Mouse (Mus musculus): ENCODE data around the gene Tmem30a.

Tmem30a gene

DNA sequence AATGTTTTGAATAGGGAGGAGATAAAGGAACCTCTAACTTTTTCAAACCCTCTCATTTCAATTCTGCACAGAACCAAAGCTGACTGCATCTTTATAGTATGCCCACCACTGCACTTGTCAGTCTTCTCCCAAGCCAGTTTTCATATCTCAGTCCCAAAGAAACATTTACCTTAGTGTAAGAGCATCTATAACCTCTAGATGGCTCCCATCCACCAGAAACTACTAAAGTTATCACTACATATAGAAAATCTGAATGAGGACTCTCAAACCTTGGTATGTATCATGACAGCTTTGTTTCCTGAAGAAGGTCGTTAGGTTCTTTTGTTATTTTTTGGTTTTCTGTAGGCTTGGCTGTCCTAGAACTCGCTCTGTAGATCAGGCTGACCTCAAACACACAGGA is 14.0 kb downstream of the Tmem30a start:
- H3K9me3 ChIP-seq (ENCODE audit: low read length), result no peaks in the 10 kb centered on the region
- H3K36me3 ChIP-seq (ENCODE audit: insufficient read depth, low read length), result 0 out of 2 replicates have a peak, but pooled peaks cover 3% of the 10 kb centered on the region
- no peak for TF ChIP-seq POU5F1 (IDR thresholded peaks at IDR 0.05; ENCODE audit: borderline replicate concordance, low read length)
- TF ChIP-seq CTCF (conservative IDR thresholded peaks at IDR 0.05; ENCODE audit: low read length), result no peak
- no peaks in the 10 kb centered on the region for H3K27me3 ChIP-seq (ENCODE audit: insufficient read depth, low read length)
- no peak overlapping the region for H3K4me3 ChIP-seq (replicated peaks; ENCODE audit: low read length)
- H3K4me1 ChIP-seq (replicated peaks; ENCODE audit: low read depth, low read length), result no peaks in the 10 kb centered on the region

DNA sequence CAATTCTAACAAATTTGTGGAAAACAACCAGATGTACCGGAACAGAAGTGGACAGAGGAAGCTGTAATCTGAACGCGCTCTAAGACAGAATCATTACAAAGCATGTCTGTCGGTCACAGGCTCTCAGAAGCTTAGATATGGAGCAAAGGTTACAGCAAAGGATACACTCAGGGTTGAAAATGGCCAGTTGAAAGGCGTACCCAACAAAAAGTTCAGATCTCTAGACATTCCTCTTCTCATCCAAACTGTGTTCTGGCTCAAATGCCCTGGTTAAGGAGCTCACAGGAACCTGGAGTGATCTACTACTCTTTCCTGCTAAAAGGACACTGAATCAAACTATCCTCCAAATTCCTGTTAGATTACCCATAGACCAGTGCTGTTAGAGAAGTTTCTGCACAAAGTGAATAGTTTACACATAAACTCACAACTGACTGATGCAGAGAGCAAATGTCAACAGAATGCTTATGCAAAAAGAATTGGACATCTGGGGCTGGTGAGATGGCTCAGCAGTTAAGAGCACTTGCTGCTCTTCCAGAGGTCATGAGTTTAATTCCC is 26.2 kb downstream of the Tmem30a start:
- Histone ChIP-seq H3K36me3 (ENCODE audit: insufficient read depth, low read length) (no peaks in the 10 kb centered on the region), H3K27me3 (ENCODE audit: insufficient read depth, low read length) (no peaks in the 10 kb centered on the region), H3K9me3 (ENCODE audit: low read length) (no peaks in the 10 kb centered on the region), H3K4me3 (replicated peaks; ENCODE audit: low read length) (no peak overlapping the region), H3K4me1 (replicated peaks; ENCODE audit: low read depth, low read length) (no peaks in the 10 kb centered on the region)
- TF ChIP-seq NANOG (IDR thresholded peaks at IDR 0.05; ENCODE audit: borderline replicate concordance, low read length) (no peak), POU5F1 (IDR thresholded peaks at IDR 0.05; ENCODE audit: borderline replicate concordance, low read length) (no peak), CTCF (conservative IDR thresholded peaks at IDR 0.05; ENCODE audit: low read length) (no peak)

DNA sequence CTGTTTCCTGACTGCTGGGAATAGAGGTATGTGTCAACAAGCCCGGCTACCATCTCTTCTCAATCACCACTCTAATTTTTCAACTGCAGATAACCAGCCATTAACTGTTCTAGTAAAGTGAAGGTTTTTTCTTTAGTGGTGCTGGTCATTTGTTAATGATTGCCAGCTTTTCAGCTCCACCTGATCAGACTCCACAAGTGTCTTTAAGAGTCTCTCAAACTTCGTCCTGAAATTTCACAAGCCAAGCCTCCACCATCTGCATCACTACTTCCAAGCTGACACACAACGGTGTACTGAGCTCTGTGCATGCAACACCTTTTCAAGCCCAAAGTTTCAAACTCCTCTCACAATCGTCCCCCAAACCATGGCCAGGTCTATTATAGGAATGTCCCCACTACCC is 28.0 kb downstream of the Tmem30a start:
- Histone ChIP-seq H3K9me3 (ENCODE audit: low read length) (no peaks in the 10 kb centered on the region), H3K4me3 (replicated peaks; ENCODE audit: low read length) (no peak overlapping the region), H3K27me3 (ENCODE audit: insufficient read depth, low read length) (no peaks in the 10 kb centered on the region), H3K4me1 (replicated peaks; ENCODE audit: low read depth, low read length) (peaks cover 1% of the 10 kb centered on the region), H3K36me3 (ENCODE audit: insufficient read depth, low read length) (no peaks in the 10 kb centered on the region)
- no peak for TF ChIP-seq NANOG (IDR thresholded peaks at IDR 0.05; ENCODE audit: borderline replicate concordance, low read length)
- no peak for TF ChIP-seq CTCF (conservative IDR thresholded peaks at IDR 0.05; ENCODE audit: low read length)

DNA sequence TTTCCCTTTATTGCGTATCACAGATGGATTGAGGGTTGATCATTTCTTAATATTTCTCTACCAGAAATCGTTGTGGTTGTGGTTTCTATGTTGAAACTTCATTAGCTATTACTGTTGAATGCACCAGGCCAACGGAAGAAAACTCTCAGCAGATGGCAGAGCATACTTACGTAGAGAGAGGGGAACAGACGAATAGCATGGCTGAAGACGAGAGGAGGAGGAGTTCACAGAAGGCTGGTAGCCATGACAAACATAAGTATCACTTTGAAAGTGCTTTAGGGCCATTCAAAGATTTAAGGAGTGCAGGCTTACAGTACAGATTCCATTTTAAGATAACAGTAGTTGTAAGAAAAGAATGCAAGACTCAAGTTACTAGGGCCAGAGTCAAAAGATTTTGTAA is 30.8 kb downstream of the Tmem30a start:
- TF ChIP-seq NANOG (IDR thresholded peaks at IDR 0.05; ENCODE audit: borderline replicate concordance, low read length), result no peak
- no peak for TF ChIP-seq CTCF (conservative IDR thresholded peaks at IDR 0.05; ENCODE audit: low read length)
- no peak for TF ChIP-seq POU5F1 (IDR thresholded peaks at IDR 0.05; ENCODE audit: borderline replicate concordance, low read length)
- no peak overlapping the region for H3K4me3 ChIP-seq (replicated peaks; ENCODE audit: low read length)
- no peaks in the 10 kb centered on the region for H3K9me3 ChIP-seq (ENCODE audit: low read length)
- no peaks in the 10 kb centered on the region for H3K27me3 ChIP-seq (ENCODE audit: insufficient read depth, low read length)
- peaks cover 8% of the 10 kb centered on the region for H3K36me3 ChIP-seq (ENCODE audit: insufficient read depth, low read length)
- peaks cover 20% of the 10 kb centered on the region for H3K4me1 ChIP-seq (replicated peaks; ENCODE audit: low read depth, low read length)

DNA sequence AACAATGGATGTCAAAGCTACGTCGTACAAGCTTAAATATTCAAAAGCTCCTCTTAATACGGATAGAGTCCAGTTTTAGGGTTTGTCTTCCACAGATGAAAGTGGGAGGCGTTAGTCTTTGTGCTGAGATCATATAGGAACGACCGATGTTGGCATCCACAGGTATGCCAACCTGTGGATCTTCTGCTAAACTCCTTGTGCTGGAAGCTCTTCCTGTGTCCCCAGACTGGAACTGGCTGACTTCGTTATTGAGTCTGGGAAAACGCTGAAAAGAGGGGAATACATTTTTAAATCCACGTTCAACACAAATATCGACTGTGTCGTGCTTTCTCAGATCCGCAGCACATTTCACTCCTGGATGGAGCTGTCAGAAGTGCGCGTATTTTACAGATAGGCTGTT is 33.2 kb downstream of the Tmem30a start:
- TF ChIP-seq POU5F1 (IDR thresholded peaks at IDR 0.05; ENCODE audit: borderline replicate concordance, low read length), result no peak
- no peak for TF ChIP-seq NANOG (IDR thresholded peaks at IDR 0.05; ENCODE audit: borderline replicate concordance, low read length)
- TF ChIP-seq CTCF (conservative IDR thresholded peaks at IDR 0.05; ENCODE audit: low read length), result no peak
- Histone ChIP-seq H3K4me3 (replicated peaks; ENCODE audit: low read length) (peak overlapping the region; percentile 97), H3K4me1 (replicated peaks; ENCODE audit: low read depth, low read length) (peaks cover 20% of the 10 kb centered on the region), H3K9me3 (ENCODE audit: low read length) (no peaks in the 10 kb centered on the region), H3K36me3 (ENCODE audit: insufficient read depth, low read length) (peaks cover 28% of the 10 kb centered on the region), H3K27me3 (ENCODE audit: insufficient read depth, low read length) (no peaks in the 10 kb centered on the region)

DNA sequence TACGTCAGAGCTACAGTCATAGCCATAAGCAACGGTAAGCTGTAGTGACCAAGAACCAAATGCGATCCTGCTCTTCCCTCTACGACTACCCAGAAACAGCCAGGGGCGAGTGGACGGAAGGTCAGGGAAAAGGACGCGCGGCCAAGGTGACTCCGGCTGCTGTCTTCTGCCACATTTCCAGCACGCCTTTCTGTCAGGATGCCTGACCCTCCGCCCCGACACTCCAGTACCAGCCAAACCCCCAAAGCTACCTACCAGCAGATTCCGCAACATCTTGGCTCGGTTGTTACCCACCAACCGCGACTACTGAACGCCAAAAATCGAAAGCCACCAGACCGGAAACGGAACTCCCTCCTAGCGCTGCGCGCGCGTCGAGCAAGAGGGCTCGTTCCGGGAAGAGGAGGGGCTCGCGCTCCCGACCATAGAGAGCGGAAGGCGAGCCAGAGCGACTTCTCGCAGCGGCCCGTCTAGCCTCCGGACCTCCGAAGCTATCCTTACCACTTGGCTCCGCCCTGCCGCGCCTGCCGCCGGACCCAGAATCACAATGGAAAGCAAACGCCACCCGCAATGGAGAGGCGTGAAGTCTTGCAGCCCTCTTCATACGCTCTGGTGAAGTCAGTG is 33.8 kb downstream of the Tmem30a start, which contains the start of gene Cox7a2:
TSS of gene Cox7a2 (minus strand) at position 494 of the 621 bp plus-strand sequence.
- TF ChIP-seq NANOG (IDR thresholded peaks at IDR 0.05; ENCODE audit: borderline replicate concordance, low read length), result no peak
- TF ChIP-seq POU5F1 (IDR thresholded peaks at IDR 0.05; ENCODE audit: borderline replicate concordance, low read length), result no peak
- TF ChIP-seq CTCF (conservative IDR thresholded peaks at IDR 0.05; ENCODE audit: low read length), result no peak
- Histone ChIP-seq H3K36me3 (ENCODE audit: insufficient read depth, low read length) (peaks cover 31% of the 10 kb centered on the region), H3K4me1 (replicated peaks; ENCODE audit: low read depth, low read length) (peaks cover 20% of the 10 kb centered on the region), H3K9me3 (ENCODE audit: low read length) (no peaks in the 10 kb centered on the region), H3K4me3 (replicated peaks; ENCODE audit: low read length) (peak within 1 kb of the TSS; percentile 97), H3K27me3 (ENCODE audit: insufficient read depth, low read length) (no peaks in the 10 kb centered on the region)

DNA sequence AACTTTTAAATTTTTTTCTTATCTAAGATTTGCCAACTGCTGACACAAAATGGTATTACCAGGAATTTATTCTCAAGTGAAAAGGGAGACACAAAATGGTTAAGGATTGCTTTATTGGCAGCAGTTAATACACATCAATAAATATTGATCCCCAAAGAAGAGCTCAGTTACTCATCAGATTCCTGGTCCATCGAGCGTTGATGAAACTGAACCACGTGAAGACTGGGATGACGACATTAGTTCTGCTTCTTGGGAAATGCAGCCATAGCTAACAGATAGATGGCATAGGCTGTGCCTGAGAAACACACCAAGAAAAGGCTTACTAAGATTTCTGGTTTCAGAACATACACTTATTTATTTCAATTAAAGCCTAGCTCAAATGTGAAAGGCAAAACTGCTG is 38.0 kb downstream of the Tmem30a start:
- Histone ChIP-seq H3K27me3 (ENCODE audit: insufficient read depth, low read length) (no peaks in the 10 kb centered on the region), H3K36me3 (ENCODE audit: insufficient read depth, low read length) (peaks cover 46% of the 10 kb centered on the region), H3K9me3 (ENCODE audit: low read length) (no peaks in the 10 kb centered on the region), H3K4me1 (replicated peaks; ENCODE audit: low read depth, low read length) (peaks cover 33% of the 10 kb centered on the region), H3K4me3 (replicated peaks; ENCODE audit: low read length) (no peak overlapping the region)
- no peak for TF ChIP-seq NANOG (IDR thresholded peaks at IDR 0.05; ENCODE audit: borderline replicate concordance, low read length)
- TF ChIP-seq CTCF (conservative IDR thresholded peaks at IDR 0.05; ENCODE audit: low read length), result no peak
- no peak for TF ChIP-seq POU5F1 (IDR thresholded peaks at IDR 0.05; ENCODE audit: borderline replicate concordance, low read length)

DNA sequence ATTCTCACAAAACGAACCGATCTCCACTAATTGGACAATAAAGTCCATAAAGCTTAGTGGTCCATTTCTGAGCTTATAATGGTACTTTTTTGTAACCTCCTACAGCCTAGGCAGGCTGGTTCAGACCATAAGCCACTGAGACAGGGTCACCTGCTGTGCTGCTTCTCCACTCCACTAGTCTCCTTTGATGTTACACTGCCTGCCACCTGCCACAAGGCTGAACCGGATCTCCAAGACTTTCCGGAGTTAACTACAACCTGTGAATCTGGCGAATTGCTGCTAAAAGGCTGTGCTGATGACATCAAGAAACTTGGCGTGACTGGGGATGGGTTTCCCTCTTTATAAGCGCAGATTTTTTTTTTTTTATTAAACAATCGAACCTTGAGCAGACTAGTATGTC is 41.5 kb downstream of the Tmem30a start:
- TF ChIP-seq CTCF (conservative IDR thresholded peaks at IDR 0.05; ENCODE audit: low read length) (no peak), POU5F1 (IDR thresholded peaks at IDR 0.05; ENCODE audit: borderline replicate concordance, low read length) (no peak)
- H3K36me3 ChIP-seq (ENCODE audit: insufficient read depth, low read length), result peaks cover 31% of the 10 kb centered on the region

DNA sequence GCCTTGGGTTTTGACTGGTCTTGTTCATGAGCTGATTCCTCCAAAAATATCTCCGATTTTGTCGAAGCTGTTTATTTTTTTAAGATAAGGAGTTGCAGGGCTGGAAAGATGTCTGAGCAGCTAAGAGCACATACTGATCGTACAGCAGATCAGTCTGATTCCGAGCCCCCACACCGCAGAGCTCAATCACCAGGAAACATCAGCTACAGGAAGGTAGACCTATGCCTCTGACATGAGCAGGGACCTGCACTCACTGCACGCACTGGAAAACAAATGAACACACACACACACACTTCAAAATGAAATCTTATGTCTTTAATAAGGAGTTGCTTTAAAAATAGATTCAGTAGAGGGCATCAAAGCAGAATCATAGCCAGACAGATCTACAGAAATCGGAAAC is 42.6 kb downstream of the Tmem30a start:
- TF ChIP-seq CTCF (conservative IDR thresholded peaks at IDR 0.05; ENCODE audit: low read length) (no peak), NANOG (IDR thresholded peaks at IDR 0.05; ENCODE audit: borderline replicate concordance, low read length) (no peak), POU5F1 (IDR thresholded peaks at IDR 0.05; ENCODE audit: borderline replicate concordance, low read length) (no peak)

More for the DNA sequence above, 41.5 kb downstream of the Tmem30a start:
- H3K4me1 ChIP-seq (replicated peaks; ENCODE audit: low read depth, low read length), result peaks cover 14% of the 10 kb centered on the region
- no peaks in the 10 kb centered on the region for H3K27me3 ChIP-seq (ENCODE audit: insufficient read depth, low read length)
- H3K9me3 ChIP-seq (ENCODE audit: low read length), result no peaks in the 10 kb centered on the region
- H3K4me3 ChIP-seq (replicated peaks; ENCODE audit: low read length), result 0 out of 2 replicates have a peak overlapping the region, but pooled peaks have one; percentile 20

More for the DNA sequence above, 42.6 kb downstream of the Tmem30a start:
- Histone ChIP-seq H3K4me1 (replicated peaks; ENCODE audit: low read depth, low read length) (peaks cover 23% of the 10 kb centered on the region), H3K27me3 (ENCODE audit: insufficient read depth, low read length) (no peaks in the 10 kb centered on the region), H3K9me3 (ENCODE audit: low read length) (no peaks in the 10 kb centered on the region), H3K36me3 (ENCODE audit: insufficient read depth, low read length) (peaks cover 25% of the 10 kb centered on the region), H3K4me3 (replicated peaks; ENCODE audit: low read length) (no peak overlapping the region)
